Mouse (Mus musculus) midbrain, embryonic 16.5 days (tissue): ENCODE measurements around the gene Actn1. TPM values are rescaled to one million over a fixed set of nuclear protein-coding genes. Genes with fewer than 3 reads are reported as not detected.

ENCODE experiments used
- ATAC-seq: fragments of 200-750 bp; cut with Nextera tagmentation; 2 replicates; pipeline ENCODE4 v1.8.0; 2017; ENCODE audit warnings: moderate TSS enrichment
- H3K27ac ChIP-seq: fragments of 300-500 bp; sonication (generic); 2 replicates; pipeline ENCODE4 v1.5.1; 2014; ENCODE audit warnings: mild to moderate bottlenecking, low read length, mixed read lengths
- H3K27me3 ChIP-seq: fragments of 300-500 bp; sonication (generic); 2 replicates; pipeline ENCODE4 v1.6.1; 2014; ENCODE audit warnings: low read depth, low read length, mixed read lengths; ENCODE audit not compliant: control insufficient read depth, insufficient read depth
- H3K36me3 ChIP-seq: fragments of 300-500 bp; sonication (generic); 2 replicates; pipeline ENCODE4 v1.6.1; 2014; ENCODE audit warnings: mild to moderate bottlenecking, low read length, moderate library complexity, mixed read lengths; ENCODE audit not compliant: control insufficient read depth, insufficient read depth
- H3K4me1 ChIP-seq: fragments of 300-500 bp; sonication (generic); 2 replicates; pipeline ENCODE4 v1.6.1; 2014; ENCODE audit warnings: mild to moderate bottlenecking, low read length, mixed read lengths; ENCODE audit not compliant: control insufficient read depth, insufficient read depth
- H3K4me2 ChIP-seq: fragments of 300-500 bp; sonication (generic); 2 replicates; pipeline ENCODE4 v1.6.1; 2014; ENCODE audit warnings: mild to moderate bottlenecking, low read length, mixed read lengths
- H3K4me3 ChIP-seq: fragments of 300-500 bp; sonication (generic); 2 replicates; pipeline ENCODE4 v1.5.1; 2014; ENCODE audit warnings: low read depth, mild to moderate bottlenecking, low read length, moderate library complexity, mixed read lengths
- H3K9ac ChIP-seq: fragments of 300-500 bp; sonication (generic); 2 replicates; pipeline ENCODE4 v1.6.1; 2014; ENCODE audit warnings: low read depth, low read length, mixed read lengths
- H3K9me3 ChIP-seq: fragments of 300-500 bp; sonication (generic); replicated peaks from 2 replicates; pipeline ENCODE4 v1.6.1; 2014; ENCODE audit warnings: mild to moderate bottlenecking, low read length, mixed read lengths; ENCODE audit not compliant: control insufficient read depth, poor library complexity, severe bottlenecking
- WGBS: fragments of 180-500 bp; shearing (Covaris S2); extraction: QIAGEN DNeasy Blood & Tissue Kit; methylation state at CpG from one replicate; pipeline ENCODE4 v1.1.7; 2014; 5-methylcytosine and 5-hydroxymethylcytosine counted together
- polyA plus RNA-seq: library from polyadenylated mRNA; unstranded; fragments of >200 nt; fragmentation: Nextera tagmentation; extraction: Ambion mirVana; gene quantifications from 2 replicates; pipeline ENCODE4 v1.2.1, GENCODE M21; 2015

Gene Actn1
- polyA plus RNA-seq, 1 experiment from 2014 or later: 6.6 TPM

- Histone ChIP-seq H3K27me3 (no peaks in the 10 kb centered on the region), H3K9me3 (no peaks in the 10 kb centered on the region), H3K4me2 (no peak overlapping the region), H3K4me3 (no peak overlapping the region), H3K36me3 (no peaks in the 10 kb centered on the region), H3K4me1 (peaks cover 12% of the 10 kb centered on the region; the same call in 1 of the 2 replicates), H3K27ac (no peak overlapping the region), H3K9ac (no peak overlapping the region)
- WGBS: 78% methylated on average over 2 of the region's 2 CpGs
- no peak for ATAC-seq
These were observed 34.1 kb downstream of the Actn1 start for GRCm38 (mm10) chr12:80226101-80226500.

DNA sequence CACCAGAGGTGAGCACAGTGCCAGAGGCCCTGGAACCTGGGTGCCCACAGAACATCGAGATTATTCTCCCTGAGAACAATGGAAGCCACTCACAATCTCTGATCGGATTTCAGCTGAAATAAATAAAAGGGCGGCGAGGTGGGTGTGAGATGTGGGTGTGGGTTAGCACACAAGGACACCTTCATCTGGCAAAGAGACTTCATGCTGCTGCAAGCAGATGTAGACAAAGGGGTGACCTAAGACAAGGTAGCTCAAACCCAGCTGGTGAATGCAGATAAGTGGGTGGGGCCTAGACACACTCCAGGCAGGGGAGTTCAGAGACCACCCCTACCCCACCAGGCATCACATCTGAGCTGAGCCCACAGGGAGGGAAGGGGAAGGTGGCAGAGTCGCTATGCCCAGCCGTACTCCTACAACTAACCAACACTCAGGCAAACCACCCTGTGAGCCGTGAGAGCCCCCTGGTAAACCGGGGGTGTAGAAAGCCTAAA, 35.9 kb downstream of the Actn1 start:
- no peak overlapping the region for H3K4me2 ChIP-seq
- no peak for ATAC-seq
- no peak overlapping the region for H3K27ac ChIP-seq
- 53% methylated on average over 8 of the region's 8 CpGs for WGBS
- H3K4me1 ChIP-seq: 0 out of 2 replicates have a peak, but pooled peaks cover 3% of the 10 kb centered on the region
- no peak overlapping the region for H3K9ac ChIP-seq
- H3K27me3 ChIP-seq: no peaks in the 10 kb centered on the region
- no peak overlapping the region for H3K4me3 ChIP-seq
- H3K36me3 ChIP-seq: no peaks in the 10 kb centered on the region
- H3K9me3 ChIP-seq: no peaks in the 10 kb centered on the region

GRCm38 (mm10) chr12:80223511-80223910, 36.7 kb downstream of the Actn1 start:
- ATAC-seq: no peak
- H3K36me3 ChIP-seq: no peaks in the 10 kb centered on the region
- 40% methylated on average over 8 of the region's 8 CpGs for WGBS
- 0 out of 2 replicates have a peak, but pooled peaks cover under 1% of the 10 kb centered on the region for H3K4me1 ChIP-seq
- H3K9me3 ChIP-seq: no peaks in the 10 kb centered on the region
- no peaks in the 10 kb centered on the region for H3K27me3 ChIP-seq
- no peak overlapping the region for H3K27ac ChIP-seq
- H3K9ac ChIP-seq: no peak overlapping the region
- no peak overlapping the region for H3K4me2 ChIP-seq
- H3K4me3 ChIP-seq: no peak overlapping the region

- 88% methylated on average over 3 of the region's 3 CpGs for WGBS
- no peak for ATAC-seq
- H3K4me2 ChIP-seq: no peak overlapping the region
- no peak overlapping the region for H3K4me3 ChIP-seq
- no peaks in the 10 kb centered on the region for H3K27me3 ChIP-seq
- H3K9me3 ChIP-seq: no peaks in the 10 kb centered on the region
- no peaks in the 10 kb centered on the region for H3K36me3 ChIP-seq
- no peaks in the 10 kb centered on the region for H3K4me1 ChIP-seq
- no peak overlapping the region for H3K27ac ChIP-seq
- no peak overlapping the region for H3K9ac ChIP-seq
These were observed 37.7 kb downstream of the Actn1 start for GRCm38 (mm10) chr12:80222473-80222872.

GRCm38 (mm10) chr12:80220260-80221038, 39.7 kb downstream of the Actn1 start:
- Histone ChIP-seq H3K4me3 (no peak overlapping the region), H3K27me3 (no peaks in the 10 kb centered on the region), H3K36me3 (no peaks in the 10 kb centered on the region), H3K4me1 (no peaks in the 10 kb centered on the region), H3K9me3 (no peaks in the 10 kb centered on the region), H3K9ac (no peak overlapping the region), H3K4me2 (no peak overlapping the region), H3K27ac (no peak overlapping the region)
- ATAC-seq: no peak
- 91% methylated on average over 14 of the region's 14 CpGs for WGBS

DNA sequence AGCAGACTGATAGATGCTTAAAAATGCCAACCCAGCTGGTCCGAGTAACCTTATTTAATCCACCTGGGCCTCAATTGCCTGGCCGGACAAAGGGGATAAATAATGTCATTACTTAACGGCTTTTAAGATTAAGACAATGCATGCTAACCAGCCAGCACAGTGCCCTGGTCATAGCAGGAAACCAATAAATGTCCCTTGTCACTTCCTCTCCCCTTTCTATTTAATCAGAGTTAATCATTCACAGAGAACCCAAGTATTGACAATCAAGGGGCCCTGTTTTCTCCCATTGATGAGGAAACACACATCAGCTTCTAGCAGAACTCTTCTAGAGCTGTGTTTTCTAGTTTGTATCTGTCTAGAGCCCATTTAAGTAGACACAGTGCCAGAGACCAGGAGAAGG, 41.4 kb downstream of the Actn1 start:
- no peak overlapping the region for H3K4me3 ChIP-seq
- H3K4me2 ChIP-seq: no peak overlapping the region
- no peak overlapping the region for H3K9ac ChIP-seq
- no peaks in the 10 kb centered on the region for H3K27me3 ChIP-seq
- H3K9me3 ChIP-seq: no peaks in the 10 kb centered on the region
- H3K27ac ChIP-seq: no peak overlapping the region
- H3K4me1 ChIP-seq: no peaks in the 10 kb centered on the region
- no peaks in the 10 kb centered on the region for H3K36me3 ChIP-seq
- 85% methylated on average over 3 of the region's 3 CpGs for WGBS
- ATAC-seq: no peak

DNA sequence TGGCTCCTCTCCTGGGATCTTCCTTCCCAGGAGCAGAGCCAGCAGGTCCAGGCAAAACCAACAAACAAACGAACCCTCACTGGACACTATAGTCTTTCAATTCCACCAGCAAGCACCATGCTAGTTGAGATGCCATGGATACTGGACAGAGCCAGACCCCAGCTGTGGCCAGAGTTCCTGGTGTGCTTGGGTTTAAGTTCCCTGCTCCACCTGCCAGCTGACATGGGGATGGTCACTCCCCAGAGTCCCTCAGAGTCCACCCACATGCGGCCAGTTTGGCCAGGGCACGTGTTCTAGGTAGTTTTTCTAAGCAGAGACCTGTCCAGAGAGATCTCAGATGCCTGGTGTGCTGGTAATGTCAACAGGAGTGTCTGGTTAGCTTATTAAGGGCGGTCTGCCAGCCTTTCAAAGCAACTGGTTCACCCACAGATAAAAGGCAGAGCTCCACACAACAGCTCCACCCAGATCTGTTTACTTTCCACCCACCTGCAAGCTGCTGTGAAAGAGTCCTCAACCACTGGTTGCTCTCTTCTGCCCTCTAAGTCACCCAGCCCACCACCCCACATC, 42.0 kb downstream of the Actn1 start:
- H3K4me1 ChIP-seq: no peaks in the 10 kb centered on the region
- H3K4me3 ChIP-seq: no peak overlapping the region
- H3K36me3 ChIP-seq: no peaks in the 10 kb centered on the region
- no peak overlapping the region for H3K27ac ChIP-seq
- no peak overlapping the region for H3K4me2 ChIP-seq
- no peak for ATAC-seq
- no peaks in the 10 kb centered on the region for H3K9me3 ChIP-seq
- no peaks in the 10 kb centered on the region for H3K27me3 ChIP-seq
- no peak overlapping the region for H3K9ac ChIP-seq
- WGBS: 81% methylated on average over 4 of the region's 4 CpGs

DNA sequence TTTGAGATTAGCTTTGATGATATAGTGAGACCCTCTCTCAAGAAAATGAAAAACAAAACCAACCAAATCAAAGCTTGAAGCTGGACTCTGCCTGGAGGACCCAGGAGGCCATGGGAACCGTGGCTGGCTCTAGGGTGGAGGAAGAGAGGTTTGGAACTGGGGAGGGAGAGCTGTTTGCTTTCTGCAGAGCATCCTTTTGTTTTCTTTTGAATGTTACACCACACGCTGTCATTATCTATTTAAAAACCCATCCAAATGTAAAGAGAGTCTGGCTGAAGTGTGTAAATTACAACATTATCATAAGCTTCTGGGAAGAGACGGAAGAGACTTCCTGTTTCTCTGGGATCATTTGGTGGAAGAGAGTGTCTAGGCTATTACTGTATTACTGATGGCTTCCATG, 43.1 kb downstream of the Actn1 start:
- Histone ChIP-seq H3K36me3 (no peaks in the 10 kb centered on the region), H3K27me3 (no peaks in the 10 kb centered on the region), H3K27ac (no peak overlapping the region), H3K4me3 (no peak overlapping the region), H3K9ac (no peak overlapping the region), H3K9me3 (no peaks in the 10 kb centered on the region), H3K4me1 (no peaks in the 10 kb centered on the region), H3K4me2 (no peak overlapping the region)
- WGBS: 59% methylated on average over 3 of the region's 3 CpGs
- no peak for ATAC-seq

- H3K4me2 ChIP-seq: no peak overlapping the region
- ATAC-seq: no peak
- WGBS: 71% methylated on average over 6 of the region's 6 CpGs
These were observed 43.8 kb downstream of the Actn1 start for GRCm38 (mm10) chr12:80216258-80216881.

More at GRCm38 (mm10) chr12:80216258-80216881, 43.8 kb downstream of the Actn1 start:
- H3K27me3 ChIP-seq: no peaks in the 10 kb centered on the region
- H3K4me1 ChIP-seq: no peaks in the 10 kb centered on the region
- no peak overlapping the region for H3K27ac ChIP-seq
- H3K9ac ChIP-seq: no peak overlapping the region
- no peak overlapping the region for H3K4me3 ChIP-seq
- H3K36me3 ChIP-seq: no peaks in the 10 kb centered on the region
- no peaks in the 10 kb centered on the region for H3K9me3 ChIP-seq
